Mouse (Mus musculus) embryonic facial prominence, embryonic 10.5 days (tissue): ENCODE measurements around the gene Ankrd28. TPM values are rescaled to one million over a fixed set of nuclear protein-coding genes. Genes with fewer than 3 reads are reported as not detected.

Experiments
- DNase-seq: peaks from one replicate; pipeline ENCODE4 v3.0.0-alpha.2; 2017; ENCODE audit warnings: low spot score
- H3K27ac ChIP-seq: fragments of 300-500 bp; sonication (generic); replicated peaks from 2 replicates; pipeline ENCODE4 v1.5.1; 2016; ENCODE audit warnings: mild to moderate bottlenecking
- H3K27me3 ChIP-seq: fragments of 300-500 bp; sonication (generic); replicated peaks from 2 replicates; pipeline ENCODE4 v1.6.1; 2016; ENCODE audit warnings: low read depth, mild to moderate bottlenecking; ENCODE audit not compliant: poor library complexity, severe bottlenecking
- H3K36me3 ChIP-seq: fragments of 300-500 bp; sonication (generic); replicated peaks from 2 replicates; pipeline ENCODE4 v1.6.1; 2016; ENCODE audit warnings: mild to moderate bottlenecking, moderate library complexity
- H3K4me1 ChIP-seq: fragments of 300-500 bp; sonication (generic); 2 replicates; pipeline ENCODE4 v1.6.1; 2016
- H3K4me3 ChIP-seq: fragments of 300-500 bp; sonication (generic); 2 replicates; pipeline ENCODE4 v1.5.1; 2016; ENCODE audit warnings: mild to moderate bottlenecking, moderate library complexity
- H3K9me3 ChIP-seq: fragments of 300-500 bp; sonication (generic); 2 replicates; pipeline ENCODE4 v1.6.1; 2016; ENCODE audit warnings: mild to moderate bottlenecking
- WGBS: fragments of 180-500 bp; shearing (Covaris S2); methylation state at CpG from one replicate; pipeline ENCODE4 v1.1.7; 2016; 5-methylcytosine and 5-hydroxymethylcytosine counted together
- polyA plus RNA-seq: library from polyadenylated mRNA; unstranded; fragments of >200 nt; fragmentation: Nextera tagmentation; extraction: Ambion mirVana; gene quantifications from 2 replicates; pipeline ENCODE4 v1.2.1, GENCODE M21; 2016

The Ankrd28 gene
- polyA plus RNA-seq, 1 experiment from 2014 or later: 9.5 TPM

DNA sequence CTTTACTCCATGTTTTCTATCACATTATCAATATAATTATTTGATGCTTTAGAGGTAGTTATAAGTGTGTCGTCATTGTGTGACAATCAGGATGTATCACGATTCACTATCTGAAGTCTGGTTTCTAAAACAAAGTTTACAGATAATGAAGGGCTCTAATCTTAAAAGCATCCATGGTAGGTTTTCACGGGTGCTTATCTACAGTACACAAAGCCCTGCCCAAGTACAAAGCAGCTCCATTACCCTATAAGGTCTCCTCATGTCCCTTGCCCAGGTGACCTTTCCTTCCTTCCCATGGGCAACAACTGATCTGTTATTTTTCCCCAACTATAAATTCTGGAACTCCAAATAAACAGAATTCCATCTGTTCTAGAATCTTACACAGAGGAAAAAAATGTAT, 87.9 kb downstream of the Ankrd28 start:
- Histone ChIP-seq H3K4me3 (no peak overlapping the region), H3K4me1 (no peaks in the 10 kb centered on the region), H3K9me3 (no peaks in the 10 kb centered on the region), H3K27ac (no peak overlapping the region), H3K36me3 (peaks cover 62% of the 10 kb centered on the region), H3K27me3 (no peaks in the 10 kb centered on the region)
- WGBS: 91% methylated on average over 3 of the region's 3 CpGs
- DNase-seq: no peak

DNA sequence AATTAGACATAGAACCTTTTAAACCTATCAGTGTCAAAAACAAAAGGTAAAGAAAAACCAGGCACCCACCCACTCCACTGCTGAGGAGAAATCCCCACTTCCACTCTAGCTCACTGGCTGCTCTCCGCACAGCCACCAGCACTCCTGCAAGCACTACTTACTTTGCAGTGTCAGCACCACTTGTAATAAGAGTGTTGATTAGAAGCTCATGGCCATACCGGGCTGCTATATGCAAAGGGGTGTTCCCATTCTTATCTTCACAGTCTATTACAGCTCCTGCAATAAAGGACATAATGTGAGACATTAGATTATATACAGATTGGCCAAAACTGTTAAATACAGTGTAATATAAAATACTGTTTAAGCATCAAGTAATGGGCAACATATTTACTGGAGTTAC, 95.6 kb downstream of the Ankrd28 start:
- WGBS: 89% methylated on average over 2 of the region's 2 CpGs
- Histone ChIP-seq H3K9me3 (no peaks in the 10 kb centered on the region), H3K4me3 (no peak overlapping the region), H3K27ac (no peak overlapping the region), H3K4me1 (no peaks in the 10 kb centered on the region), H3K36me3 (peaks cover 36% of the 10 kb centered on the region), H3K27me3 (no peaks in the 10 kb centered on the region)
- DNase-seq: no peak

DNA sequence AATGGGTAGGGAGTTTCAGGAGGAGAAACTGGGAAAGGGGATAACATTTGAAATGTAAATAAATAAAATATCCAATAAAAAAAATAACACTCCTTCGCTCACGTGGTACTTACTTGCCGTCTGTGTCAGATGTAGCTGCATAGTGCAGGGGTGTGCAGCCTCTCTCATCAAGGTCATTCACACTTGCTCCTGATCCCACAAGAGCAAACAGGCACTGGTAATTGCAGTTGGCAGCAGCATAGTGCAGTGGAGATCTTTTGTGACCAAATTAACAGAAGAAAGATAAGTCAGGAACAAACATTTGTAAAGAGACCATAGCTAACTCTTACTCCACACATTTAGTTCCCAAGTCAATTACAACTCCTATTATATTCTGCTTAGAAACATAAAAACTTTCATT, 102.9 kb downstream of the Ankrd28 start:
- H3K4me1 ChIP-seq: no peaks in the 10 kb centered on the region
- no peak for DNase-seq
- H3K9me3 ChIP-seq: no peaks in the 10 kb centered on the region
- 92% methylated on average over 3 of the region's 3 CpGs for WGBS
- no peak overlapping the region for H3K27ac ChIP-seq
- no peaks in the 10 kb centered on the region for H3K27me3 ChIP-seq
- peaks cover 47% of the 10 kb centered on the region for H3K36me3 ChIP-seq
- no peak overlapping the region for H3K4me3 ChIP-seq

DNA sequence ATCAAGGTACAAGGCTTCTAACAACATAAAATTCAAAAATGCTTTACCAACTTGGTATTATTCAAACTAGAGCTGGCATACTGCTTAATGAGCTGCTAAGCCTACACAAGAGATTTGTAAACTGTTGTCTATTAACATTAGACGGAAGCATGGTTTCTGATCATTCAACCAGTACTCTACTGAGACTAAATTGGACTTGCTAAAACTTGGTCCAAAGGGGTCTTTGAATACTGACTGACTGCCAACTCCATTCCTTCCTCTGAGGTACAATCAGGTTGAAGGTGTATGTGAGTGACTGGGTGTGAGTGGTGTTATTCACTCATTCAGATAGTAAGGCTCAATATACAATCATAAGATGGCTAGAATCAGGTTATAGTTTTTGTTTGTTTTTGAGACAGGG, 107.7 kb downstream of the Ankrd28 start:
- no peaks in the 10 kb centered on the region for H3K27me3 ChIP-seq
- H3K4me1 ChIP-seq: no peaks in the 10 kb centered on the region
- H3K4me3 ChIP-seq: no peak overlapping the region
- no peaks in the 10 kb centered on the region for H3K9me3 ChIP-seq
- H3K27ac ChIP-seq: no peak overlapping the region
- peaks cover 64% of the 10 kb centered on the region for H3K36me3 ChIP-seq
- 95% methylated on average over 1 of the region's 1 CpGs for WGBS
- no peak for DNase-seq

DNA sequence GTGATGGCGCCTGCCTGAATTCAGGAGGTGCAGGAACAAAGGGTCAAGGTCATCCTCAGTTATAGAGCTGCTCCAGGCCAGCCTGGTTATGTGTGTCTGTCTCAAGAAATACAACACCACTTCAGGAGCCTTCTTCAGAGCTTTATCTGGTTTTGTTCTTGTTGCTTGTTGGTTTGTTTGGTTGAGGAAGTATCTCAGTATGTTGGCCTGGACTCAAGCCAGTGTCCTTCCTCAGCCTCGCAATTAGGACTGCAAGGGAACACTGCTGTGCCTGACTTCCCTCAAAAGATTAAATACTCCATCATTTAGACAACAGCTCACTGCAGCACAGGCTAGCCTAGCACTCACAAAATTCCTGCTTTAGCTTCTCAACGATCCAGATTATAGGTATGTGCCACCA, 109.2 kb downstream of the Ankrd28 start:
- H3K9me3 ChIP-seq: no peaks in the 10 kb centered on the region
- H3K27me3 ChIP-seq: no peaks in the 10 kb centered on the region
- H3K27ac ChIP-seq: no peak overlapping the region
- WGBS: 91% methylated on average over 3 of the region's 3 CpGs
- no peaks in the 10 kb centered on the region for H3K4me1 ChIP-seq
- peaks cover 64% of the 10 kb centered on the region for H3K36me3 ChIP-seq
- no peak for DNase-seq
- no peak overlapping the region for H3K4me3 ChIP-seq

DNA sequence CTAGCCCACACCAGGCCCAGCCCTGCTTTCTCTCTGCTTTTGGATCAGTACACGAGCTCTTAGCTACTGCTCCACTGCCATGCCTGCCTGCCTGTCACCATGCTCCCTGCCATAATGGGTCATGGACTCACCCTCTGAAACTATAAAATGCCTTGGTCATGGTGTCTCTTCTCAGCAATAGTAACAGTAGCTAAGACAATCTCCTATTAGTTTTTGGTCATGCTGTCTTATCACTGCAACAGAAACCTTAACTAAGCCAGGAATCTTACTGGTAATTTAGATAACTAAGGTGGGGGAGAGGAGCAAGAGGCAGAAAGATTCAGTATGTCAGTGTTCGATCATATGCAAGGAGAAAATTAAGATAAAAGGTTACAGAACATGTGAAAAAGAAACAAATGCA, 112.1 kb downstream of the Ankrd28 start:
- Histone ChIP-seq H3K36me3 (peaks cover 81% of the 10 kb centered on the region), H3K9me3 (no peaks in the 10 kb centered on the region), H3K27me3 (no peaks in the 10 kb centered on the region), H3K4me3 (no peak overlapping the region), H3K4me1 (no peaks in the 10 kb centered on the region), H3K27ac (no peak overlapping the region)
- 82% methylated on average over 2 of the region's 2 CpGs for WGBS
- DNase-seq: no peak

DNA sequence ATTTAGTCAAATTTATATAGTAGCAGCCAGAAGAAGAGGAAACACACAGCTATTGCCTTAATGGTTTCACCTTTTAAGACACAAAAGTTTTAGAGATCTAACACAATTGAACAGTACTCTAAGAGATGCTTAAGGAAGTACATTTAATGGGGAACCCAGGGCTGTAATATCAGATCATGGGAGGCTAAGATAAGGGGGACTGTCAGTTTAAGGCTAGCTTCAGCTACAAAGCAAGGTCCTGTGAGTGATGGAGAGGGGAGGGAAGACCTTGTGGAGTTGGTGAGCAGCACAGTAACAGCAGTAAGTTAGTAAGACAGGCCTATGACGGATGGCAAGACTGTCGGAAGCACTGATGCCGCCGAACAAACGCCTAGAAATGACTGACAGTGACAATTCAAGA, 113.1 kb downstream of the Ankrd28 start:
- no peaks in the 10 kb centered on the region for H3K9me3 ChIP-seq
- WGBS: 95% methylated on average over 5 of the region's 5 CpGs
- H3K27ac ChIP-seq: no peak overlapping the region
- H3K36me3 ChIP-seq: peaks cover 87% of the 10 kb centered on the region
- no peaks in the 10 kb centered on the region for H3K27me3 ChIP-seq
- H3K4me1 ChIP-seq: no peaks in the 10 kb centered on the region
- no peak overlapping the region for H3K4me3 ChIP-seq
- no peak for DNase-seq

DNA sequence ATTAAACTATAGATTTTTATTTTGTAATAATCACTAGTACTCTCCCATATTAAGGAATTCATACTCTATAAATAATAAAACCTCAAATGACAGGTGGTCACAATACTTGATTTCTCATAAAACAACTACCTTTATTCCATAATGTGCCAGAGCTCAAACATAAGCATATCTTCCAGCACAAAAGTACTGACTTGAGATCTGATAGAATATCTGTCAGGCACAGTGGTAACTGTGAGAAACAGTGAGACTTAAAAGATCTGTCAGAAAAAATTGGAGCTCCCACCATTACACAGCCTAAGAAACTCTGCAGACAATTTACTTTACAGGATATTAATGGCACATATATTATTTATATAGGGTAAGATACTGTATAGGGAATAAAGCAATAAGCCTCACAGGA, 114.8 kb downstream of the Ankrd28 start:
- H3K4me1 ChIP-seq: no peaks in the 10 kb centered on the region
- H3K27me3 ChIP-seq: no peaks in the 10 kb centered on the region
- no peak overlapping the region for H3K27ac ChIP-seq
- no peaks in the 10 kb centered on the region for H3K9me3 ChIP-seq
- DNase-seq: no peak
- H3K4me3 ChIP-seq: no peak overlapping the region
- H3K36me3 ChIP-seq: peaks cover 91% of the 10 kb centered on the region

DNA sequence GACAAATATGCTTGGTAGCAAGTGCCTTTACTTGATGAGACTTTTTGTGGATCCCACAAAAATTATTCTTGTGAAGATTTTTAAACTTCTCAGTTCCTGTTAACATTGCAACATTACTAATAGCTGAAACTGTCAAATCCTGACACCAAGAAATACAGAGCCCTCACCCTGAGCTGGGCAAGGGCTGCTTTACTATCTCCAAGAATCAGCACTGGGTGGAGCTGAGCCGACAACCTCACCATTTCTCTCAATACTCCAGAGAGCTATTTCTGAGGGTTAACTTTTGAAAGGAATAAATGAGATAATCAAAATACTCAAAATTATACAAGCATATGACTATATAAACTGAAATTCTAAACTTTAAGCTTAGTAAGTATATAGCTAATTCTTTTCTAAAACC, 121.1 kb downstream of the Ankrd28 start:
- Histone ChIP-seq H3K9me3 (no peaks in the 10 kb centered on the region), H3K4me3 (no peak overlapping the region), H3K4me1 (no peaks in the 10 kb centered on the region), H3K27me3 (no peaks in the 10 kb centered on the region), H3K27ac (no peak overlapping the region), H3K36me3 (peaks cover 73% of the 10 kb centered on the region)
- WGBS: 92% methylated on average over 1 of the region's 1 CpGs
- no peak for DNase-seq

DNA sequence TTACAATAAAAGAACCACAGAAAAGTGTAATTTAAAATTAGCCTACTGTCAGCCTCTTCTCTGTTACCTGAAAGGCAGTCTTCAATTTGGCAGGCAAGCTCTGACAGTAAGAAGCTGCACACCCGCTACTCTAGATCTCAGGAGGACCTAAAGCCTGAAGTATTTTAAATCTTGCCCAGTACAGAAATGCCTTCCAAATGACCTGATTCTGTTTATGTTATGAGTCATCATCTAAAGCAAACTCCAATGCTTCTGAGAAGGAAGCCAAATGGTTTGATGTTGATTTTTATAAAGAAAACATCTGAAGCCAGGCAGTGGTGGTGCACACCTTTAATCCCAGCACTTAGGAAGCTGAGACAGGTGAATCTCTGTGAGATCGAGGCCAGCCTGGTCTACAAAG, 130.1 kb downstream of the Ankrd28 start:
- Histone ChIP-seq H3K36me3 (peaks cover 78% of the 10 kb centered on the region), H3K27me3 (no peaks in the 10 kb centered on the region), H3K9me3 (no peaks in the 10 kb centered on the region), H3K4me3 (no peak overlapping the region), H3K27ac (no peak overlapping the region), H3K4me1 (no peaks in the 10 kb centered on the region)
- no peak for DNase-seq
- 91% methylated on average over 2 of the region's 2 CpGs for WGBS

DNA sequence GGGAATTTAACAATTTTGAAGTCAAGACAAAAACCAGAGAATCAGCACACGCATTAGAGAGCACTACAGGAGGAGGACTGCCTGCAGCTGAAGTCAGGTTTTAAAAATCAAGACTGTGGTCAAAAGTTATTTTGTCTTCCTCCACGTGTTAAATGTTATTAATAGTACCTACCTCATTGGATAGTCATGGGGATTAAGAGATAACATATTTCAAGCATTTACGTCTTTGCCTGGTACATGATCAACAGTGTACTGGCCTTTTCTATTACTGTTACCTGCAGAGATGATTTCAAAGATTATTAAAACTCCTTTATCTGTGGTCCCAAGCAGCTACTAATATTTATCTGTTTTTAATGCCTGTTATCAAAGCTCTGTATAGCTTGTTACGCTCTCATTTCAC, 132.7 kb downstream of the Ankrd28 start:
- WGBS: 93% methylated on average over 4 of the region's 4 CpGs

DNA sequence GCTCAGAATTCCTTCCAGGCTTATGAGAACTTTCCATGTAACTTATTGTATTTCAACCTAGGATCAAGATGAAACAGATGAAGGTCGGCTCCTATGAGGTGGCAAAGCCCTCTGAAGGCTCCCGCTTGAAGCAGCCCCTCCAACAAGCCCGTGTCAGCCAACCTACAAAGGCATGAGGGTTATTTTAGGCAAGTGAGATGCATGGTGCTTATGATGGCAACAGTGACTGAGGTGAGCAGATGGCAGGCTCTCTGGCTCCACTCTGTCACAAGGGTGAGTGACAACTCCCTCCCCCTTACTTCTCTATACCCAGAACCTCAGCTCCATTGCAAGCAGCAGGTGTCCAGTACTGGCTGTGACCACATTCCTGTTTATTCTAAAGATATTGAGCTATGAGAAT, 133.1 kb downstream of the Ankrd28 start:
- 94% methylated on average over 3 of the region's 3 CpGs for WGBS
- peaks cover 48% of the 10 kb centered on the region for H3K36me3 ChIP-seq
- H3K4me3 ChIP-seq: no peak overlapping the region

More for the DNA sequence above, 132.7 kb downstream of the Ankrd28 start:
- H3K4me3 ChIP-seq: no peak overlapping the region
- H3K27ac ChIP-seq: no peak overlapping the region
- no peaks in the 10 kb centered on the region for H3K9me3 ChIP-seq
- H3K36me3 ChIP-seq: peaks cover 52% of the 10 kb centered on the region
- no peak for DNase-seq
- no peaks in the 10 kb centered on the region for H3K27me3 ChIP-seq
- H3K4me1 ChIP-seq: no peaks in the 10 kb centered on the region

DNA sequence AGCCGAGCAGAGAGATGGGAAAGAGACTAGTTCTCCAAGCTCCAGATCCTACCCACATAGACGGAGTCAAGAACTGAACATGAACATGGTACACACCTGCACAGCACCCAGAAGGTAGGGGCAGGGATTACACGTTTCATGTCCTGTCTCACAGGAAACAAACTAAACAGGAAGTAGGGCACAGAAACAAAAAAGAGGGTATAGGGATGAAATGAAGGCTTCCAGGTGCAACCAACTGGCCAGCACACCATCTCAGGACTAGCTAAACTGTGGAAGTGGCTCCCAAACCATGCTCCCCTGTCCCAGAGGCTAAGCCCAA, 133.5 kb downstream of the Ankrd28 start:
- Histone ChIP-seq H3K4me1 (no peaks in the 10 kb centered on the region), H3K4me3 (no peak overlapping the region), H3K36me3 (peaks cover 44% of the 10 kb centered on the region), H3K27ac (no peak overlapping the region), H3K9me3 (no peaks in the 10 kb centered on the region), H3K27me3 (no peaks in the 10 kb centered on the region)
- no peak for DNase-seq
- 84% methylated on average over 3 of the region's 3 CpGs for WGBS

More for the DNA sequence above, 133.1 kb downstream of the Ankrd28 start:
- H3K27me3 ChIP-seq: no peaks in the 10 kb centered on the region
- H3K9me3 ChIP-seq: no peaks in the 10 kb centered on the region
- DNase-seq: no peak
- H3K4me1 ChIP-seq: no peaks in the 10 kb centered on the region
- H3K27ac ChIP-seq: no peak overlapping the region
